Mouse (Mus musculus) left cerebral cortex, adult 18-20 months (tissue): ENCODE measurements around the gene Zfp106. TPM values are rescaled to one million over a fixed set of nuclear protein-coding genes. Genes with fewer than 3 reads are reported as not detected.
A peak's percentile ranks its signal among the peaks of the same experiment; 100 is the strongest.

Source experiments
- DNase-seq, 2 experiments: peaks; one replicate each; pipeline ENCODE4 v3.0.0; 2021 to 2022; ENCODE audit warnings: low spot score in 2 of 2, mixed read lengths in 1 of 2
- total RNA-seq, 2 experiments: library from RNA; stranded (reverse); gene quantifications; 2 replicates each; pipeline ENCODE4 v1.2.3; 2021

Gene Zfp106
- total RNA-seq, 2 experiments from 2014 or later: 168 to 179 TPM

DNA sequence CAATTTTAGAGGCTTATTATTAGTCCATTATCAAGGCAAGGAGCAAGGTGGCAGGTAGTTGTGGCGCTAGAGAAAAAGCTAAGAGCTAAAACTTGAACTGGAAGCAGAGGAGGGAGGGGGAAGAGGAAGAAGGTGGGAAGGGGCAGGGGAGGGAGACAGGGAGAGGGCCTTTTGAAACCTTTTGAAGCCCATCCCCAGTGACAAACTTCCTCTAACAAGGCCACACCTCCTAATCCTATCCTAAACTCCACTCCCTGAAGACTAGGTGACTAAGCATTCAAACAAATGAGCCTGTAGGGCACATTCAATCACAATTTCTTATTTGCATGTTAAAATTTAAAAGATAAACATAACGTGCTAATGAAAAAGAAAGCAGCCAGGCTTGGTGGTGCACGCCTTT, 4.8 kb downstream of the Zfp106 start:
- no peak for DNase-seq

DNA sequence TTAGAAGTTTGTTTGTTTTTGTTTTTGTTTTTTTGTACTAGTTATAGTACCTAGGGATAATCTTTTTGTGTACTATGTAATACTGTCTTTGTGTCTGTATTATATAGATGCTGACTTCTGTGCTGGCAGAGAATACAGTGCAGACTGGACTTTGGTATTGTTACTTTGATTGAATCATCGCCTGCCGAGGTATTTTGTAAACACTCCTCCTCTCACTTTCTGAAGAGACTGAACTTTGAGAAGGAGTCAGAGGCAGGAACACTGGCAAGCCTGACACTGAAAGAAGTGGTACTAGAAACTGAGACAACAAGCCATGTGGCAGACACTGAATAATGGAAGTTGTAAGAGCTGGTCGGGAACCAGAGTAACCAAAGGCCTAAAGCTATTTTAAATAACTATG, 6.8 kb downstream of the Zfp106 start:
- DNase-seq: no peak

- DNase-seq: no peak
Observed at GRCm38 (mm10) chr2:120544732-120545131, 18.9 kb downstream of the Zfp106 start.

DNA sequence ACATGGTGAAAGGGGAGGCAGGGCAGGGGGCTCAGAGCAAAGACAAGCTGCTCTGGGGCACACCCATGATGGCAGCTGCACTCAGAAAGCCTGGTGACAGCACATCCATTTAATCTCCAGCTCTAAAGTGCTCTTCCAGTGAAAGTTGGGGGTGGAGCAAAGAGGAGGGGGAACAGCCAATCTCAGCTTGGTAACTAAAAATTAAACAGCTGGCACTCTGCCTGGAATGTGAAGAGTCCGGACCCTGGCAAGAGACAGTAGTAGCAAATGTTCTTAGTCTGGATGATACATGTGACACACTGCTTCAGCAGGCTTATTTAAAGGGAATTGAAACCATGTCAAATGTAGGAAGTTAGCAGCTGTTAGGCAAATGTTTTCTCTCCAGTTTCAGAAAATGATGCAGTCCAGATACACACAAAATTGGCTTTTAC, 23.9 kb downstream of the Zfp106 start:
- peak; percentile 69 to 73 for DNase-seq

DNA sequence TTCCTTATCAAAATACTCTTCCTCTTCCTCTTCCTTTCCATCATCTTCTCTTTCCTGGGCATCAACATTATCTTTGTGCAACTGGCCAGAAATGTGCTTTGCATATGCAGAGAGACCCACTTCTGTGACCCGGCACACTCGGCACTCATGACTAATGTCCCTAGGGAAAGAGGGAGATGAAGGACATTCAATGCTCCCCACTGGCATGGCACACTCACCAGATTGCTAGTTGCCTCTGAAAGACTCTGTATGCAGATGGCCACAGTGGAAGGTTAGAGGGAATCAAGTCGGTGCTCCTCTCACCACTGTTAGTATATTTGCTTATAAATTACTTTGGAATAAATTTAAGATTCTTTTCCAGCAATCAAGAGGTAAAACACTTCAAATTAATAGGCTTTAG, 24.3 kb downstream of the Zfp106 start:
- no peak for DNase-seq

GRCm38 (mm10) chr2:120531223-120531622, 32.4 kb downstream of the Zfp106 start:
- no peak for DNase-seq

DNA sequence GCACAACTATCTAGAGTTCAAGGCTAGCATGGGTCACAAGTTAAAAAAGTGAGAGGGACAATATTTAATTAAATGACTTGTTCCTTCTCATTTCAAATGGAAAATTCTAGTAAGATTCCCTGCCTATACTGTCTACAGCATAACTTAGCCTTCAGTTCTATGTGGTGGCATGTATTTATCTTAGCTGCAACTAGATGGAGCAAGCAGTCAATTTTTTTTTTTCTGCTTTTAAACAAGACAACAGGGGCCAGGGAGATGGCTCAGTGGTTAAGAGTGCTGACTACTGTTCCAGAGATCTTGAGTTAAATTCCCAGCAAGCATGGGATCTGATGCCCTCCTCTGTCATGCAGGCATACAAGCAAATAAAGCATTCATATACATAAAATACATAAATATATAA, 34.1 kb downstream of the Zfp106 start:
- no peak for DNase-seq

DNA sequence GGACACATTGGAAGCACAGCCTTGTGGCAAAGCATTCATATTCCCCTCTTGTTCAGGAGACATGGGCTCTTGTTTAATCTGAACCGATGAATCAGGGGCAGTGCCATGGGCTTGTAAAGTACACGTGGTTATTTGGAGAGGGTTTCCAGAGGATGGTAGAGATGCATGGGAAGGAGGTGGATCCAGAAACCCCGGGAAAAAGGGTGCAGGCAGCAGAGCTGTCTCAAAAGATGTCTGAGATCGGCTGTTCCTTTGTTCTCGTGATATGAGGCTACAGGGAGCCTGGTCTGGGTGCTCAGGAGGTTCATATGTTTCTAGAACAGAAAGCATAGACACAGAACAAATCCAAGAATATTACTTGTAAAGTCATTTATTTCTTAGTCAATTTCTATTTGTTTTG, 36.9 kb downstream of the Zfp106 start:
- DNase-seq: no peak

DNA sequence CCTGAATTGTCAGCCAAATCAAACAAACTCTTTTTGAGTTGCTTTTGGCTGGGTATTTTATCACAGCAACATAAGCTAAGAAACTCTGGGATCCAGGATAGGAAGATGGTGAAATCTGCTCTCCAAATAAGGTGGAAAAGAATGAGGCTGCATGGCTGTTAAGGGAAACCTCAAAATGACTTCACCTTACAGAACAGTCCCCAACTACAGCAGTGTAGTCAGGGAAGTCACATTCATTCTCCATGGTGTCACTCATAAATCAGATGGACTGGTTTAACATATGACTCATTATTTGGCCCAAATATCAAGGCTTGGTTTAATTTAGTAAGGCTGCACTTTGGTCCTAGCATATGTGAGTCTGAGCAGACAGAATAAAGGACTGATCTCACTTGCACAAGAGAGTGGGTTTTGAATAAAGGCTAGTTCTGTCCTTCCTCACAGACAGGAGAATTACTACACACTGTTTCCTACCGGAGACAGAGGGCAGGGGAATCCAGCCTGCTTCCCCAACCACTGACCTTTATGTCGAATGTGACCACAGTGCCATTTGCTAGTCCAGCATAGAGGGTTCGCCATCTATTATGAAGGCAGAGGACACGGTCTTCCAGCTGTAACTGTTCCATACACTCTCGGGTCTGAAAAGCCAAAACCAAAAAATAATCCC, 45.0 kb downstream of the Zfp106 start:
- DNase-seq: no peak

DNA sequence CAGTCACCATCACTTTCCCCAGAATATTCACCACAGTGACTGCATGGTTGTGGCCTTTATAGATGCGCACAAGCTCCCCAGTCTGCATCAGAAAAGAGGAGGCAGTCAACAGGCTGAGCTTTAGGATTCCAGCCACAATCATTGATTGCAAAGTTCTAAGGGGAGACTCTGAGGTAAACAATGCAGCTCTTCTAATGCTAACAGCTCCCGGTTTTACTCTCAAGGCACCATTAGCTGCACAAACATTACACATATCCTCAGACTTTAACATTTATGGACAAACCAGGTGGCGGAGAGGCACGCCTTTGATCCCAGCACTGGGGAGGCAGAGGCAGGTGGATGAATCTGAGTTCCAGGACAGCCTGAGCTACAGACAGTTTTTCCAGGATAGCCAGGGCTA, 49.5 kb downstream of the Zfp106 start:
- no peak for DNase-seq

DNA sequence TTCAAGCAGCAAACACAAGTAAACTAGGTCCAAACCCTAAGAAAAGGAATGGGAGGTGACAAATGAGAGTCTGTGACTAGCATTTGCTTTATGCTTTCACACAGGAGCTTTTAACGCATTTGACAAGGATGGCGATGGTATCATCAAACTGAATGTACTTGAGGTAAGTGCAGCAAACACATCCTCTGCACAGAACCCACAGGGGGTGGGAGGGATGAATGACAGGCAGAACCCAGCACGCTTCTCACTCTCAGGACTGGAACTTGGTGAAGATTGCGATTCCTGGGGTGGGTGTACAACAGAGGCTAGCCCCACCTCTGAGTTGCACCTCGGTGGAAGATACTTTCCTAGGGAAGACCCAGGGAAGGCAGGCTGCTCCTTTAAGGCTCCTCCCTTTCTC, 59.7 kb downstream of the Zfp106 start:
- DNase-seq: no peak

DNA sequence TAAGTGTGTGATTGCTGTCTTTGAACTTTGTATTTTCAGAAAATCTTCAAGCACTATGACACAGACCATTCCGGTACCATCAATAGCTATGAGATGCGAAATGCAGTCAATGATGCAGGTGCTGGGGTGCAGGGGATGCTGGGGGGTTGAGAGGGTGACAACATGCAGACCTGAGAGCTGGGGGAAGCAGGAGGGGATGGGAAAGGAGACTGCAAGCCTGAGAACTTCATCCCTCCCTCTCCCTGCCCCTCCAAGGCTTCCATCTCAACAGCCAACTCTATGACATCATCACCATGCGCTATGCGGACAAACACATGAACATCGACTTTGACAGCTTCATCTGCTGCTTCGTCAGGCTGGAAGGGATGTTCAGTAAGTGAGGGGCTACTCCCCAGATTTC, 60.5 kb downstream of the Zfp106 start:
- DNase-seq: no peak

DNA sequence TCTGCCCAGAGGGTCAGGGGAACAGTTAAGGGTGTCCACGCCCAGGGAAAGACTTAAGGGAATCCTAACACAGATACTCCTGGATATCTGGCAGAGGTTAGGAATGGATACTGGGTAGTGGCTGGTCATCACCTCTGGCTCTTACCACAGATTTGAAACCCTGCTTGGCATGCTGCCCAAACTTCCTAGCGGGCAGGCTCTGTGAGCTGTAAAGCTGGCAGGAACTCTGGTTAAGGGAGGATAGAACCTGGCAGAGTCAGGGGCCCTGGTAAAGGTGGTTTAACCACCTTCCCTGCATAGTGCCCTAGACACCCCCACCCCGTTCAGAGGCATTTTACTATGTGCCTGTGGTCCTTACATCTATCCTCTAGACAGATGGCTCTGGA, 61.0 kb downstream of the Zfp106 start:
- DNase-seq: no peak

DNA sequence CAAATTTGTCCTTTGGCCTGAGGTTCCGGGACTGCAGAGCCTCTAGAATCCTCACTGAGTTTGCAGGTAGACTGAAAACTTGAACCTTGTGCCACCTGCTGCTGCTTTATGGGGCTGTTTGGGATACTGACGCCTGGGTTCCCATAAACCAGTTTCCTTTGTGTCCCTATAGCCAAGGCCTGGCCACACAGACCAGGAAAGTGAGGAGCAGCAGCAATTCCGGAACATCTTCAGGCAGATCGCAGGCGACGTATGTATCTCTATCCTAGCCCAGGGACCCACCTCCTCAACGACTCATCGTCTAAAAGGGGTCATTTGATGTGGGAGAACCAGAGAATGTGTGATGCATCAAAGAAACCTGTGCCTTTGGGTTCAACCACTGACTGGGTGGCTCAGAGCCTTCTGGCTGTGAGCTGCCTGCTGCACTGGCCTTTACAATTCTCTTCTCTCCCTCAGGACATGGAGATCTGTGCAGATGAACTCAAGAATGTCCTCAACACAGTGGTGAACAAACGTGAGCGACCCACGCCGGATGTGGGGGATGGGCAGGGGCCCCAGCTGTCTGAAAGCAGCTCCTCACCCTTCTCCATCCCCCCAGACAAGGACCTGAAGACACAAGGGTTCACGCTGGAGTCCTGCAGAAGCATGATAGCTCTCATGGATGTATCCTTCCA, 61.6 kb downstream of the Zfp106 start:
- no peak for DNase-seq

DNA sequence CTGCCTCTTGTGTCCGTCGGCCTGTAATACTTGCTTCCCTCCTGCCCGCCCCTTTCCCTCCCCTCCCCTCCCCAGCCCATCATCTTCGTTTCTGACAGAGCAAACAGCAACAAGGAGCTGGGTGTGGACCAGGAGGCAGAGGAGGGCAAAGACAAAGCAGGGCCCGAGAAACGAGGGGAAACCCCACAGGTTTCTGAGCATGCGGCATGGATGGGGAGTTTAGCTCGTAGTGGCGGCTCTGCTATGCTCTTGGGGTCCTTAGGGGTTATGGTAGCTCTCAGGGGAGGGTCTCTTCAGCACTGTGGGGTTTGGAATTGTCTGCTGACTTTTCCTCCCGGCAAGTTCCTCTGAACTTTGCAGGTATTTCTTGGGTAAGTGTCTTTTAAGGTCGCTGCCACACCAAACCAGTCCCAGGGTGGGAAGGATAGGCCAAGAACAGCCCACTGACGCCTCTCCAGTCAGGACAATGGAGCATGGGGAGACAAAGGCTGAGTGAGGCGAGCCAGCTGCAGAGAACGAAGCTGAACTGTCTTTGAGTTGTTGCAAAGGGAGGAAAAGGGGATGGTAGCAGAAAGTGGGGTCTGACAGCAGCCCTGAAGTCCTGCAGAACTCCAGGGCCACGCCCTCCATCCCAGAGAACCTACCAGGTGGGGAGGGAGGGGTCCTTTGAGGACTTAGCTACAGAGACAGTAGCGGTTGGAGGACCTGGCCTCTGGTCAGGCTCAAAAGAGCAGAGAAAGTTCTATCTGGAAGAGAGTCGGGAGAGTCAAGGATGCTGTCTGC, 62.3 kb downstream of the Zfp106 start:
- DNase-seq: no peak

- no peak for DNase-seq
Observed at GRCm38 (mm10) chr2:120499971-120500471, 63.6 kb downstream of the Zfp106 start.

- peak in 1 of 2 experiments; percentile 37 for DNase-seq
Observed at GRCm38 (mm10) chr2:120496511-120496910, 67.1 kb downstream of the Zfp106 start.

- no peak for DNase-seq
Observed at GRCm38 (mm10) chr2:120493254-120493653, 70.4 kb downstream of the Zfp106 start.

DNA sequence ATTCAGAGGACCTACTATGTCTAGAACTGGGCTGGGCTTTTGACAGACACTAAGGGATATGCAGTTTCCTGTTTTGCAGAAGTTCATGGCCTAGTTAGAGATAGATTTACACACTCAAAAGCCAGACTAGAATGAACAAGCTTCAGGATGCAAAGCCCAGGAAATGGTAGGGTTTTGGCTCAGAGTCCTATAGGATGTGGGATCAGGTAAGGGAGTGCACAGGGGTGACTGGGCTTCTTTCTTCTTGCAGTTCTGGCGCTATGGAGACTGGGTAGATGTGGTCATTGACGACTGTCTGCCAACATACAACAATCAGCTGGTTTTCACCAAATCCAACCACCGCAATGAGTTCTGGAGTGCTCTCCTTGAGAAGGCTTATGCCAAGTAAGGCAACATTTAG, 79.4 kb downstream of the Zfp106 start:
- DNase-seq: no peak

GRCm38 (mm10) chr2:120482506-120483389, 80.9 kb downstream of the Zfp106 start:
- DNase-seq: no peak

DNA sequence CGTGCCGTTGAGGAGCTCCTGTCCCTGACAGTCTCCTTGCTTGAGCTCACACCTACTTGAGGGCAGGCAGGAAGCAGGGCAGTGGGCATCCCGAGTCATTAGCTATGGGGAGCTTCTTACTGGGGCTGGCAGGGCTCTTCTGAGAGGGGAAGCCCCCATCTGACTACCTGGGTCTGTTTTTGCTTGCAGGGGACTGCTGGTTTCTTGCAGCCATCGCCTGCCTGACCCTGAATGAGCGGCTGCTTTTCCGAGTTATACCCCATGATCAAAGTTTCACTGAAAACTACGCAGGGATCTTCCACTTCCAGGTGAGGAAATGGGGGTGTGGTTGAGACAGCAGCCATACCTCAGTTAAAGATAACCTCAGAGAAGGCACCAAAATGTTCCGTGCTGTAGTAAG, 81.7 kb downstream of the Zfp106 start:
- no peak for DNase-seq
